Mouse (Mus musculus) E14TG2a.4 (cell line): ENCODE measurements at regions not wholly inside any gene's neighbourhood (a gene's known extent, or its start where the extent isn't known, plus 50 kb on each side); places are given as distances from the start of the nearest gene placed in this dataset.

Source experiments
- H3K27me3 ChIP-seq: 2 replicates; pipeline ENCODE4 v1.6.1; 2014; ENCODE audit warnings: low read length, control low read depth; ENCODE audit not compliant: insufficient read depth
- H3K36me3 ChIP-seq: 2 replicates; pipeline ENCODE4 v1.6.1; 2014; ENCODE audit warnings: low read length, control low read depth; ENCODE audit not compliant: insufficient read depth
- H3K4me1 ChIP-seq: replicated peaks from 2 replicates; pipeline ENCODE4 v1.6.1; 2014; ENCODE audit warnings: low read depth, low read length, control low read depth
- H3K4me3 ChIP-seq: replicated peaks from 2 replicates; pipeline ENCODE4 v1.5.1; 2014; ENCODE audit warnings: mild to moderate bottlenecking, low read length
- H3K9me3 ChIP-seq: 2 replicates; pipeline ENCODE4 v1.6.1; 2014; ENCODE audit warnings: low read length, control low read depth
- CTCF ChIP-seq: conservative IDR thresholded peaks from 2 replicates; pipeline ENCODE4 v1.5.1; 2014; ENCODE audit warnings: low read length
- NANOG ChIP-seq: IDR thresholded peaks from 2 replicates; pipeline ENCODE4 v1.6.1; 2014; ENCODE audit warnings: borderline replicate concordance, low read length, mixed read lengths
- POU5F1 ChIP-seq: IDR thresholded peaks from 2 replicates; pipeline ENCODE4 v1.6.1; 2014; ENCODE audit warnings: low read length, borderline replicate concordance

GRCm38 (mm10) chr6:127265901-127266812, 114.2 kb upstream of the Ccnd2 start:
- no peaks in the 10 kb centered on the region for H3K36me3 ChIP-seq
- TF ChIP-seq NANOG (no peak), POU5F1 (no peak), CTCF (no peak)
- H3K9me3 ChIP-seq, result no peaks in the 10 kb centered on the region
- peak overlapping the region; percentile 60 for H3K4me3 ChIP-seq
- peaks cover 80% of the 10 kb centered on the region for H3K4me1 ChIP-seq
- H3K27me3 ChIP-seq, result 0 out of 2 replicates have a peak, but pooled peaks cover 4% of the 10 kb centered on the region

GRCm38 (mm10) chr6:127266813-127267165, 114.8 kb upstream of the Ccnd2 start:
- no peaks in the 10 kb centered on the region for H3K9me3 ChIP-seq
- H3K4me3 ChIP-seq, result peak overlapping the region; percentile 60
- H3K36me3 ChIP-seq, result no peaks in the 10 kb centered on the region
- TF ChIP-seq POU5F1 (no peak), CTCF (peak; percentile 77)
- peaks cover 86% of the 10 kb centered on the region for H3K4me1 ChIP-seq
- 0 out of 2 replicates have a peak, but pooled peaks cover 2% of the 10 kb centered on the region for H3K27me3 ChIP-seq

GRCm38 (mm10) chr6:127269021-127269420, 117.0 kb upstream of the Ccnd2 start:
- no peak for TF ChIP-seq CTCF
- TF ChIP-seq NANOG, result no peak
- TF ChIP-seq POU5F1, result no peak
- Histone ChIP-seq H3K36me3 (no peaks in the 10 kb centered on the region), H3K9me3 (no peaks in the 10 kb centered on the region), H3K4me1 (peaks cover 83% of the 10 kb centered on the region), H3K27me3 (peaks cover 3% of the 10 kb centered on the region; the same call in 1 of the 2 replicates), H3K4me3 (peak overlapping the region; percentile 59)

DNA sequence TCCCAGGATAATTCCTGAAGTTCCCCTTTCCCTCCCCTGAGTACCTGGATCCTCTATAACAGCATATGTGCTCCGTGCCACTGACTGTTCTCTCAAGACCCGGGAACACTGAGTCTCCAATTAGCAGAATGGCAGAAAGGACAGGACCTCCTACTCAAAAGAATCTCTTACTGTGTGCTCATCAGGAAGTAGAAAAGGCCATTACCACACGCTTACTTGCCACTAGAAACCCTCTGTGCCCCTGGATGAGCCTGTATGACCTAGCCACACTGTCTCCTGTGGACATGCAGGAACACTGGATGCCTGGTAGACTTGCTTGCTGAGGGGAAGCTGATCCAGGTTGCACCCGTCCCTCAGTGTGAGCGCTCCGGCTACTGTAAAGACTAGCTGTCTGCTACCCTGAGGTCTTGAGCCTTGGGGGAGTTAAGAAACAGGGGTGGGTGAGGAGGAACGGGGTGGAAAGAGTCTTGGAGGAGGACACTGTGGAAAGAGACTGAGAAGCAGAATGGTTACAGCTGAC, 117.6 kb upstream of the Ccnd2 start:
- H3K4me3 ChIP-seq, result peak overlapping the region; percentile 59
- H3K36me3 ChIP-seq, result no peaks in the 10 kb centered on the region
- H3K27me3 ChIP-seq, result peaks cover 3% of the 10 kb centered on the region; the same call in 1 of the 2 replicates
- H3K4me1 ChIP-seq, result peaks cover 77% of the 10 kb centered on the region
- no peaks in the 10 kb centered on the region for H3K9me3 ChIP-seq
- TF ChIP-seq CTCF (no peak), POU5F1 (no peak), NANOG (no peak)

DNA sequence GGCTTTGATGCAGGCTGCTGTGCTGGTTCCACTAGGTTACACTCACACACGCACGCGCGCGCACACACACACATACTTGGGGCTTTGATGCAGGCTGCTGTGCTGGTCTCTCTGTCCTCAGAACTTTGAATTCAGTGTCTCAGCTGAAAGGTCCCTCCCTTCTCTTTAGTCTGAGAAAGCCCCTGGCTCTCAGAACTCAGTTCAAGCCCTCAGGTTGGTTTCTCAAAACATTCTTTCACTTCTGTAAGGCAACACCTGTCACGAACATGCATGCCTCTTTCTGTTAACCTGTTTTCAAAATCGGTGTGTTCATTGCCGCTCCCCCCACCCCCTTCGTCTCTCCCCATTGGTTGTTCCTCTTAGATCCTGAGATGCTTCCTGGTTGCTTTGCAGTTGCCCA, 118.8 kb upstream of the Ccnd2 start:
- TF ChIP-seq NANOG, result no peak
- TF ChIP-seq POU5F1, result no peak
- no peak for TF ChIP-seq CTCF
- peaks cover 3% of the 10 kb centered on the region; the same call in 1 of the 2 replicates for H3K27me3 ChIP-seq
- peaks cover 3% of the 10 kb centered on the region; the same call in 1 of the 2 replicates for H3K9me3 ChIP-seq
- peaks cover 66% of the 10 kb centered on the region for H3K4me1 ChIP-seq
- H3K4me3 ChIP-seq, result peak overlapping the region; percentile 59; the same call in 1 of the 2 replicates
- H3K36me3 ChIP-seq, result no peaks in the 10 kb centered on the region

GRCm38 (mm10) chr6:127271418-127271817, 119.4 kb upstream of the Ccnd2 start:
- TF ChIP-seq CTCF (peak; percentile 64), POU5F1 (no peak)
- Histone ChIP-seq H3K36me3 (no peaks in the 10 kb centered on the region), H3K4me3 (no peak overlapping the region), H3K9me3 (peaks cover 3% of the 10 kb centered on the region; the same call in 1 of the 2 replicates), H3K27me3 (peaks cover 3% of the 10 kb centered on the region; the same call in 1 of the 2 replicates), H3K4me1 (peaks cover 61% of the 10 kb centered on the region)

DNA sequence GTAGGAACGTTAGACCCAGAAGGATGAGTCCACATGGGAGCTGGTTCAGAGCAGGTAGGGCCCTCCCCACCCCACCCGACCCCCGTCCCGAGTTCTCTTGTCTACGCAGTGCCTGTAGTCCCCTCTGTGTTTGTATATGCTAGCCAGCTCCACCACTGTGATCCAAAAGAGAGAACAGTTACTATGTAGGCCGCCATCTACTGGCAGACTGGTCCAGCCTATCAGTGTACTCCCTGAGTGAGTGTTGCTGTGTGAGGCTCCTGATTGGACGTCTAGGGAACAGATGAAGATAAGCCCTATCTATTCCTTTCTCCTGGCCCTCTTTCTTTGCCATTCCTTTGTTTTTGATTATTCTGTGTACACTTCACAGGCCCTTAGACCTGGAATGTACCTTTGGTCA, 120.6 kb upstream of the Ccnd2 start:
- H3K27me3 ChIP-seq, result peaks cover 3% of the 10 kb centered on the region; the same call in 1 of the 2 replicates
- H3K4me1 ChIP-seq, result peaks cover 49% of the 10 kb centered on the region
- H3K9me3 ChIP-seq, result peaks cover 3% of the 10 kb centered on the region; the same call in 1 of the 2 replicates
- H3K36me3 ChIP-seq, result no peaks in the 10 kb centered on the region
- TF ChIP-seq CTCF (no peak; the same call in 1 of the 2 replicates), POU5F1 (no peak), NANOG (no peak)
- no peak overlapping the region for H3K4me3 ChIP-seq

DNA sequence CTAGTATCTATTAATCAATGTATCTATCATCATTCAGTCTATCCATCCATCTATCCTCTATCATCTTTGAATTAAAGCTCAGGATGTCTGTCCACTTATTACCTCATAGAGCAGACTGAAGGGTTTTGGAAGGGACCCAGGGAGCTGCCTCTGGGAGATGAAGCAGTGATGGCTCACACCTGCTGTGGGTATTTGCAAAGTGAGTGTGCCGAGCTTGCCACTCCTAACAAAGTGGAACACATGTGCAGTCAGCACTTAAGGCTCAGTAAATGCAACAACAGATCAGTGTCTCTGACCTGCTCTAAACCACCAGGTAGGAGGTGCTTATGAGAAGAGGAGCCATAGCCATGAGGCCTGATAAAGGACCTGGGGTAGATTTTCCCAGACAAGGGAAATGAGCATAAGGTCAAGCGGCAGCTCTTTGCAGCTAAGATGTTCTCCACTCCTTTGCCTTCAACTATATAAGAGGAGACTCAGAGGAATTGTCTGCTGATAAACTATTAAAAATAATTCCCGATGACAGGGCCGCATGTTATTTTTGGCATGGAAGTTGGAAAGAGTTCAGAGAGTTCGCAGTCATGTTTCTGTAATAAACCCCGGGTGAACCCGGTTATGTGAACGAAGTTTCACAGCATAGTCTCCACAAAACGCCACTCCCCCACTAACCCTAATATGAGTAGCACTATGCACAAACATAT, 122.9 kb upstream of the Ccnd2 start:
- H3K27me3 ChIP-seq, result peaks cover 3% of the 10 kb centered on the region; the same call in 1 of the 2 replicates
- peaks cover 9% of the 10 kb centered on the region for H3K9me3 ChIP-seq
- no peak overlapping the region for H3K4me3 ChIP-seq
- TF ChIP-seq POU5F1 (no peak), CTCF (no peak), NANOG (no peak)
- no peaks in the 10 kb centered on the region for H3K36me3 ChIP-seq
- peaks cover 29% of the 10 kb centered on the region for H3K4me1 ChIP-seq
